Mouse (Mus musculus) yolk sac, embryonic 10.5 days (tissue): ENCODE results near the gene Ankle2.

Experiments used
- DNase-seq: peaks from one replicate; pipeline ENCODE4 v3.0.0-alpha.2; 2017; ENCODE audit warnings: low spot score

Ankle2 gene

DNA sequence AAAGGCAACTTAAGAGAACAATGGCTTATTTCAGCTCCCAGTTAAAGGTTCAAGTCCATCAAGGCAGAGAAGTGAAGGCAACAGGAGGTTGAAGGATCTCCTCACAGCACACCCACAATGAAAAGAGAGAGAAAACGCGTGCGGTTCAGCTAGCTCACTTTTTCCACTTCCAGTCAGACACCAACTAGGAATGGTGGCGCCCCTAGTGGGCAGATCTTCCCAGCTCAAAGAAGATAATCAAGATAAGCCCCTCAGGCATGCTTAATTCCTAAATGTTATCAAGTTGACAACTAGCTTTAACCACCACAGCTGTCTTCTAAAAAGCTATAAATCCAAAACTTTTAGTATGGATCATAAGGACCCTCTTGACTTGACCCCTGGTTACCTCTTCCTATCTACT, 53.7 kb downstream of the Ankle2 start:
- peak; percentile 60 for DNase-seq

DNA sequence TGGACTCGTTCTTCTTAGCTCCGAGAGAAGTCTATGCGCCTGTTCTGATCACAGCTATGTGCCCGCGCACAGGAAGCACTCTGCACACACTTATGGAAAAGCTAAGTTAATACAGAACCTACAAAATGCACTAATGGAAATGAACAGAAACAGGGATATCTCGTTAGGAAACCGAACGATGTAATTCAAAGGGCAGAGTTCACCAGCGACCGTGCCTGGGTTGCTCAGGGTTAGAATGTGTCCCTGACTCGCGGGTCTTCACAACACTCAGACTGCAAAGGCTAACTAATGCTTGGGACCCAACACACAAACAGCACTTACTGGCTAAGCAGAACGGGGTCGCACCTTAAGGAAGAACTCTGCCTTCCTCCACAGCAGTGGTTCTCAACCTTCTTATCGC, 54.4 kb downstream of the Ankle2 start:
- peak; percentile 40 for DNase-seq

GRCm38 (mm10) chr5:110285770-110286445, 55.1 kb downstream of the Ankle2 start, which contains the start of the genes Pxmp2 and Pole:
Gene Pxmp2 (minus strand): TSS chr5:110286186.
Gene Pole (plus strand): TSS chr5:110286306.
- DNase-seq, result peak; percentile 95

DNA sequence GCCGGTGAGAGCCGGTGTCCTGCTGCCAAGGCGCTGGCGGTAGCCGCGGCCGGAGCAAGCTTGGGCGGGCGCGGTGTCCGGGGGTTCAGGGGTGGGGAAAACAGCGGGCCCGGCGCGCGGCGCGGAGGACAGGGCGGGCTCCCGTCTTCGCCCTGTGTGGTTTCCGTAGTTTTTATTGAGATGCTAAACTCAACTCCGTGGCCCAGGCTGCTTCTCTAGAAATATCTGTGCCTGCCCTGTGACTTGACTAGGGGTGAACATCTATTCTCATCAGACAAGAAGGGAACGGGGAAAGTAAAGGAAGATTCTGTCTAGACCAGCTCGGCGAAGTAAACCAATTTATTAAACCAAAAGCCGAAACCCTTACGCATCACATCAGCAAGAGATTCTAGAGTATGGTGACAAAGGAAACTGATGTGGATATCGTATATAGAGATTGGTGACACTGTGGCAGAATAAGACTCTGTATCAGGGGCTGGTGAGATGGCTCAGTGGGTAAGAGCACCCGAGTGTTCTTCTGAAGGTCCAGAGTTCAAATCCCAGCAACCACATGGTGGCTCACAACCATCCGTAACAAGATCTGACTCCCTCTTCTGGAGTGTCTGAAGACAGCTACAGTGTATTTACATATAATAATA, 55.8 kb downstream of the Ankle2 start:
- DNase-seq, result no peak

- no peak for DNase-seq
Observed at GRCm38 (mm10) chr5:110287084-110287475, 56.3 kb downstream of the Ankle2 start.

DNA sequence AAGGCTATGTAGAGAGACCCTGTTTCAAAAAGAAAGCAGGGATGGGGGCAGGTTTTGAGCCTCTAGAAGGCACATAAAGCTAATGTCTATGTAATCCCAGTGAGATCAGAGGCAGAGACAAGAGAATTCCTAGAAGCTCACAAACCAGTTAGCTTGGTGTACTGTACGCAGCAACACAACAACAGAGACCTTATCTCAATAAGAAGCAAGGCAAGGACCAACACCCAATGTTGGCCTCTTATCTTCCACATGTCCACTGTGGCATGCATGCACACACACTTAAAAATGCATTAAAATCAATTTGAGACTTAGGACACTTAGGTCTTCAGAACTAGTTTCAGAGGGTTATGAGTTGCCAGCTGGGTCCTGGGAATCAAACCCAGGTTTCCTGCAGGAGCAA, 60.8 kb downstream of the Ankle2 start:
- no peak for DNase-seq

- no peak for DNase-seq
Observed at GRCm38 (mm10) chr5:110296637-110297036, 65.8 kb downstream of the Ankle2 start.

GRCm38 (mm10) chr5:110300591-110300990, 69.8 kb downstream of the Ankle2 start:
- DNase-seq, result no peak
